Mouse (Mus musculus) T-helper 17 cell (primary cell): ENCODE data around the gene Spag5.

Source experiments
- in situ Hi-C, 2 experiments: fragments of 300-600 bp; cut with MboI, MseI; formaldehyde crosslinking; loops; 1 replicate in 1 of 2; 2 replicates in 1 of 2; pipeline ENCODE4 v1.15.1; 2025; ENCODE audit warnings: high pct_unique_total_duplicates in 2 of 2

The Spag5 gene

GRCm38 (mm10) chr11:78348474-78348873, 47.1 kb downstream of the Spag5 start:
- in situ Hi-C loops = no loop called here

GRCm38 (mm10) chr11:78349441-78350358, 48.4 kb downstream of the Spag5 start:
- in situ Hi-C loops = no loop called here

GRCm38 (mm10) chr11:78353081-78353480, 51.8 kb downstream of the Spag5 start:
- in situ Hi-C loops = no loop called here

GRCm38 (mm10) chr11:78354905-78355304, 53.6 kb downstream of the Spag5 start:
- in situ Hi-C loops = no loop called here

- in situ Hi-C loops = no loop called here
These were observed 54.3 kb downstream of the Spag5 start for GRCm38 (mm10) chr11:78355471-78356238.

- in situ Hi-C loops = no loop called here
These were observed 57.1 kb downstream of the Spag5 start for GRCm38 (mm10) chr11:78358330-78359007.

GRCm38 (mm10) chr11:78360125-78360788, 58.9 kb downstream of the Spag5 start:
- in situ Hi-C loops = loop anchor here (5.0 kb wide), 1 partner anchor 37 kb away; no protein-coding TSS in a partner anchor

- in situ Hi-C loops = loop anchor here (5.0 kb wide), 1 partner anchor 37 kb away; no protein-coding TSS in a partner anchor
These were observed 59.4 kb downstream of the Spag5 start for GRCm38 (mm10) chr11:78360789-78361131.

GRCm38 (mm10) chr11:78363309-78364007, 62.1 kb downstream of the Spag5 start:
- in situ Hi-C loops = loop anchor here (5.0 kb wide), 1 partner anchor 34 kb away; no protein-coding TSS in a partner anchor

GRCm38 (mm10) chr11:78364103-78364502, 62.8 kb downstream of the Spag5 start:
- in situ Hi-C loops = loop anchor here (5.0 kb wide), 1 partner anchor 33 kb away; no protein-coding TSS in a partner anchor

GRCm38 (mm10) chr11:78367456-78368225, 66.3 kb downstream of the Spag5 start:
- in situ Hi-C loops = no loop called here

- in situ Hi-C loops = no loop called here
These were observed 69.1 kb downstream of the Spag5 start for GRCm38 (mm10) chr11:78370389-78370788.

- in situ Hi-C loops = no loop called here
These were observed 70.4 kb downstream of the Spag5 start for GRCm38 (mm10) chr11:78371711-78372110.
